Mouse (Mus musculus) forebrain, embryonic 15.5 days (tissue): ENCODE measurements around the gene Mis18bp1. TPM values are rescaled to one million over a fixed set of nuclear protein-coding genes. Genes with fewer than 3 reads are reported as not detected.
"Not testable (repeated sequence)": the region's sequence is repeated elsewhere in the genome, so short reads cannot be mapped to it uniquely, and the experiment has no call there.

ENCODE experiments used
- ATAC-seq: fragments of 200-750 bp; cut with Nextera tagmentation; replicated peaks from 2 replicates; pipeline ENCODE4 v1.8.0; 2017; ENCODE audit warnings: mild to moderate bottlenecking, moderate TSS enrichment, moderate library complexity
- H3K27ac ChIP-seq: fragments of 300-500 bp; sonication (generic); replicated peaks from 2 replicates; pipeline ENCODE4 v1.5.1; 2015; ENCODE audit warnings: mild to moderate bottlenecking, inconsistent platforms
- H3K27me3 ChIP-seq: fragments of 300-500 bp; sonication (generic); 2 replicates; pipeline ENCODE4 v1.6.1; 2015; ENCODE audit warnings: inconsistent platforms
- H3K36me3 ChIP-seq: fragments of 300-500 bp; sonication (generic); 2 replicates; pipeline ENCODE4 v1.6.1; 2015; ENCODE audit warnings: mild to moderate bottlenecking, inconsistent platforms
- H3K4me1 ChIP-seq: fragments of 300-500 bp; sonication (generic); 2 replicates; pipeline ENCODE4 v1.6.1; 2015; ENCODE audit warnings: inconsistent platforms
- H3K4me2 ChIP-seq: fragments of 300-500 bp; sonication (generic); replicated peaks from 2 replicates; pipeline ENCODE4 v1.6.1; 2015; ENCODE audit warnings: mild to moderate bottlenecking, inconsistent platforms
- H3K4me3 ChIP-seq: fragments of 300-500 bp; sonication (generic); 2 replicates; pipeline ENCODE4 v1.5.1; 2015; ENCODE audit warnings: mild to moderate bottlenecking, inconsistent platforms
- H3K9ac ChIP-seq: fragments of 300-500 bp; sonication (generic); replicated peaks from 2 replicates; pipeline ENCODE4 v1.6.1; 2015; ENCODE audit warnings: mild to moderate bottlenecking, inconsistent platforms
- H3K9me3 ChIP-seq: fragments of 300-500 bp; sonication (generic); 2 replicates; pipeline ENCODE4 v1.6.1; 2016; ENCODE audit warnings: inconsistent platforms
- WGBS: fragments of 180-500 bp; shearing (Covaris S2); methylation state at CpG from one replicate; pipeline ENCODE4 v1.1.7; 2015; ENCODE audit warnings: mixed read lengths; 5-methylcytosine and 5-hydroxymethylcytosine counted together
- polyA plus RNA-seq: library from polyadenylated mRNA; unstranded; fragments of >200 nt; fragmentation: Nextera tagmentation; extraction: Ambion mirVana; gene quantifications from 2 replicates; pipeline ENCODE4 v1.2.1, GENCODE M21; 2015

Gene Mis18bp1
- polyA plus RNA-seq, 1 experiment from 2014 or later, result 34.4 TPM

GRCm38 (mm10) chr12:65114978-65115377, 57.4 kb downstream of the Mis18bp1 start:
- 93% methylated on average over 3 of the region's 3 CpGs for WGBS
- H3K36me3 ChIP-seq, result peaks cover 28% of the 10 kb centered on the region; the same call in 1 of the 2 replicates
- not testable (repeated sequence) for H3K27ac ChIP-seq, H3K4me2 ChIP-seq, H3K9me3 ChIP-seq, H3K9ac ChIP-seq, H3K27me3 ChIP-seq, H3K4me3 ChIP-seq, ATAC-seq, H3K4me1 ChIP-seq

GRCm38 (mm10) chr12:65113925-65114324, 58.5 kb downstream of the Mis18bp1 start:
- ATAC-seq, result no peak
- 92% methylated on average over 4 of the region's 4 CpGs for WGBS

GRCm38 (mm10) chr12:65112811-65113210, 59.6 kb downstream of the Mis18bp1 start:
- H3K4me3 ChIP-seq, result no peak overlapping the region
- no peak for ATAC-seq
- H3K9ac ChIP-seq, result no peak overlapping the region
- no peaks in the 10 kb centered on the region for H3K27me3 ChIP-seq
- 92% methylated on average over 1 of the region's 1 CpGs for WGBS
- no peak overlapping the region for H3K4me2 ChIP-seq
- H3K27ac ChIP-seq, result no peak overlapping the region
- H3K4me1 ChIP-seq, result no peaks in the 10 kb centered on the region
- H3K36me3 ChIP-seq, result peaks cover 23% of the 10 kb centered on the region; the same call in 1 of the 2 replicates
- H3K9me3 ChIP-seq, result no peaks in the 10 kb centered on the region

More at GRCm38 (mm10) chr12:65113925-65114324, 58.5 kb downstream of the Mis18bp1 start:
- Histone ChIP-seq H3K4me2 (no peak overlapping the region), H3K27ac (no peak overlapping the region), H3K9me3 (no peaks in the 10 kb centered on the region), H3K4me1 (no peaks in the 10 kb centered on the region), H3K36me3 (peaks cover 21% of the 10 kb centered on the region; the same call in 1 of the 2 replicates), H3K4me3 (no peak overlapping the region), H3K9ac (no peak overlapping the region), H3K27me3 (no peaks in the 10 kb centered on the region)

- no peak overlapping the region for H3K9ac ChIP-seq
- no peaks in the 10 kb centered on the region for H3K9me3 ChIP-seq
- H3K4me2 ChIP-seq, result no peak overlapping the region
- H3K27ac ChIP-seq, result no peak overlapping the region
- no peaks in the 10 kb centered on the region for H3K27me3 ChIP-seq
- H3K36me3 ChIP-seq, result peaks cover 25% of the 10 kb centered on the region
- WGBS, result 90% methylated on average over 3 of the region's 3 CpGs
- no peaks in the 10 kb centered on the region for H3K4me1 ChIP-seq
- ATAC-seq, result no peak
- H3K4me3 ChIP-seq, result no peak overlapping the region
These were observed 60.9 kb downstream of the Mis18bp1 start for GRCm38 (mm10) chr12:65111503-65111902.

- Histone ChIP-seq H3K4me3 (no peak overlapping the region), H3K4me2 (no peak overlapping the region), H3K27me3 (no peaks in the 10 kb centered on the region), H3K4me1 (no peaks in the 10 kb centered on the region), H3K9me3 (no peaks in the 10 kb centered on the region), H3K9ac (no peak overlapping the region), H3K27ac (no peak overlapping the region), H3K36me3 (peaks cover 33% of the 10 kb centered on the region)
- WGBS, result 70% methylated on average over 1 of the region's 1 CpGs
- no peak for ATAC-seq
These were observed 63.7 kb downstream of the Mis18bp1 start for GRCm38 (mm10) chr12:65108746-65109145.

Other genes with a start within 250 kb of the Mis18bp1 start
- gene Klhl28, start 207.1 kb downstream of the Mis18bp1 start, polyA plus RNA-seq, result 27.8 and 29.0 TPM in 2 replicates
- gene Togaram1, start 206.8 kb downstream of the Mis18bp1 start, polyA plus RNA-seq, result 23.0 and 26.5 TPM in 2 replicates
- gene Prpf39, start 136.3 kb downstream of the Mis18bp1 start, polyA plus RNA-seq, result 52.7 and 57.6 TPM in 2 replicates
- gene Fkbp3, start 98.6 kb downstream of the Mis18bp1 start, polyA plus RNA-seq, result 438 and 488 TPM in 2 replicates
- gene Fancm, start 97.0 kb downstream of the Mis18bp1 start, polyA plus RNA-seq, result 10.2 and 11.5 TPM in 2 replicates
- gene Wdr20rt, start 52.9 kb upstream of the Mis18bp1 start, polyA plus RNA-seq, result not detected in 2 replicates